Mouse (Mus musculus): ENCODE data around the gene Acp4. TPM values are rescaled to one million over a fixed set of nuclear protein-coding genes. Genes with fewer than 3 reads are reported as not detected.

The Acp4 gene
- total RNA-seq, 2 experiments from 2014 or later = not detected

Other genes with a start within 250 kb of the Acp4 start
- gene Klk1b26, start 245.2 kb downstream of the Acp4 start, total RNA-seq (2021) = under 1 TPM in 1 of 2 experiments, not detected in 1; 0.23 TPM
- gene Klk1b27, start 205.1 kb downstream of the Acp4 start, total RNA-seq (2021) = not detected
- not detected for gene Klk1b21, start 155.1 kb downstream of the Acp4 start, total RNA-seq (2021)
- gene Klk1b22, start 144.7 kb downstream of the Acp4 start, total RNA-seq (2021) = not detected
- gene Klk1b16, start 120.6 kb downstream of the Acp4 start, total RNA-seq (2021) = not detected
- gene Klk1b24, start 69.1 kb downstream of the Acp4 start, total RNA-seq (2021) = not detected
- gene Klk1b3, start 59.2 kb downstream of the Acp4 start, total RNA-seq (2021) = not detected
- gene Klk1b4, start 49.9 kb downstream of the Acp4 start, total RNA-seq (2021) = not detected
- not detected for gene Klk1b5, start 41.4 kb downstream of the Acp4 start, total RNA-seq (2021)
- gene Klk1, start 32.0 kb downstream of the Acp4 start, total RNA-seq (2021) = not detected
- gene Gm36864, start 21.2 kb downstream of the Acp4 start, total RNA-seq (2021) = not detected
- under 1 TPM; 0.23 to 0.61 TPM for gene 1700028J19Rik, start 10.7 kb downstream of the Acp4 start, total RNA-seq (2021)
- gene 2410002F23Rik, start 10.7 kb downstream of the Acp4 start, total RNA-seq (2021) = 10 to 100 TPM; 23.7 to 35.0 TPM
- gene Gm15517, start 4.1 kb upstream of the Acp4 start, total RNA-seq (2021) = not detected
- gene Clec11a, start 49.5 kb upstream of the Acp4 start, total RNA-seq (2021) = 1 to 10 TPM; 5.0 to 6.8 TPM
- 1 to 10 TPM; 2.0 to 2.7 TPM for gene Shank1, start 52.9 kb upstream of the Acp4 start, total RNA-seq (2021)
- under 1 TPM; 0.38 to 0.41 TPM for gene Syt3, start 126.7 kb upstream of the Acp4 start, total RNA-seq (2021)
- gene 1700008O03Rik, start 128.4 kb upstream of the Acp4 start, total RNA-seq (2021) = not detected
- 1 to 10 TPM; 1.9 to 2.5 TPM for gene Lrrc4b, start 171.6 kb upstream of the Acp4 start, total RNA-seq (2021)
- not detected for gene Aspdh, start 208.0 kb upstream of the Acp4 start, total RNA-seq (2021)
- gene Josd2, start 210.6 kb upstream of the Acp4 start, total RNA-seq (2021) = 10 to 100 TPM; 61.5 to 68.3 TPM
- gene Emc10, start 239.2 kb upstream of the Acp4 start, total RNA-seq (2021) = 10 to 100 TPM; 50.8 to 52.6 TPM
- 1 to 10 TPM; 4.3 to 5.7 TPM for gene Fam71e1, start 239.2 kb upstream of the Acp4 start, total RNA-seq (2021)

Measured in gastrocnemius, postnatal 10 days (tissue).